Mouse (Mus musculus) limb, embryonic 13.5 days (tissue): ENCODE results near the gene Pbx2. TPM values are rescaled to one million over a fixed set of nuclear protein-coding genes. Genes with fewer than 3 reads are reported as not detected.
"Not testable (repeated sequence)": the region's sequence is repeated elsewhere in the genome, so short reads cannot be mapped to it uniquely, and the experiment has no call there.

Experiments used
- ATAC-seq: fragments of 200-750 bp; cut with Nextera tagmentation; 2 replicates; pipeline ENCODE4 v1.8.0; 2017; ENCODE audit warnings: low read depth, moderate number of reproducible peaks, moderate TSS enrichment; ENCODE audit not compliant: low FRiP score
- H3K27ac ChIP-seq: fragments of 300-500 bp; sonication (generic); 2 replicates; pipeline ENCODE4 v1.5.1; 2015; ENCODE audit warnings: inconsistent platforms, mild to moderate bottlenecking, moderate library complexity
- H3K27me3 ChIP-seq: fragments of 300-500 bp; sonication (generic); 2 replicates; pipeline ENCODE4 v1.6.1; 2015; ENCODE audit warnings: mild to moderate bottlenecking, inconsistent platforms
- H3K36me3 ChIP-seq: fragments of 300-500 bp; sonication (generic); 2 replicates; pipeline ENCODE4 v1.6.1; 2015; ENCODE audit warnings: inconsistent platforms, mild to moderate bottlenecking, moderate library complexity
- H3K4me1 ChIP-seq: fragments of 300-500 bp; sonication (generic); 2 replicates; pipeline ENCODE4 v1.6.1; 2015; ENCODE audit warnings: inconsistent platforms
- H3K4me2 ChIP-seq: fragments of 300-500 bp; sonication (generic); replicated peaks from 2 replicates; pipeline ENCODE4 v1.6.1; 2015; ENCODE audit warnings: inconsistent platforms, mild to moderate bottlenecking, moderate library complexity
- H3K4me3 ChIP-seq: fragments of 300-500 bp; sonication (generic); 2 replicates; pipeline ENCODE4 v1.5.1; 2015; ENCODE audit warnings: moderate library complexity, mild to moderate bottlenecking, inconsistent platforms
- H3K9ac ChIP-seq: fragments of 300-500 bp; sonication (generic); 2 replicates; pipeline ENCODE4 v1.6.1; 2015; ENCODE audit warnings: mild to moderate bottlenecking, inconsistent platforms
- H3K9me3 ChIP-seq: fragments of 300-500 bp; sonication (generic); 2 replicates; pipeline ENCODE4 v1.6.1; 2016; ENCODE audit warnings: inconsistent platforms
- WGBS: fragments of 180-500 bp; shearing (Covaris S2); methylation state at CpG from one replicate; pipeline ENCODE4 v1.1.7; 2015; 5-methylcytosine and 5-hydroxymethylcytosine counted together
- polyA plus RNA-seq: library from polyadenylated mRNA; unstranded; fragments of >200 nt; fragmentation: Nextera tagmentation; extraction: Ambion mirVana; gene quantifications from 2 replicates; pipeline ENCODE4 v1.2.1, GENCODE M21; 2015

Gene Pbx2
- 17.6 and 18.9 TPM in 2 replicates for polyA plus RNA-seq

DNA sequence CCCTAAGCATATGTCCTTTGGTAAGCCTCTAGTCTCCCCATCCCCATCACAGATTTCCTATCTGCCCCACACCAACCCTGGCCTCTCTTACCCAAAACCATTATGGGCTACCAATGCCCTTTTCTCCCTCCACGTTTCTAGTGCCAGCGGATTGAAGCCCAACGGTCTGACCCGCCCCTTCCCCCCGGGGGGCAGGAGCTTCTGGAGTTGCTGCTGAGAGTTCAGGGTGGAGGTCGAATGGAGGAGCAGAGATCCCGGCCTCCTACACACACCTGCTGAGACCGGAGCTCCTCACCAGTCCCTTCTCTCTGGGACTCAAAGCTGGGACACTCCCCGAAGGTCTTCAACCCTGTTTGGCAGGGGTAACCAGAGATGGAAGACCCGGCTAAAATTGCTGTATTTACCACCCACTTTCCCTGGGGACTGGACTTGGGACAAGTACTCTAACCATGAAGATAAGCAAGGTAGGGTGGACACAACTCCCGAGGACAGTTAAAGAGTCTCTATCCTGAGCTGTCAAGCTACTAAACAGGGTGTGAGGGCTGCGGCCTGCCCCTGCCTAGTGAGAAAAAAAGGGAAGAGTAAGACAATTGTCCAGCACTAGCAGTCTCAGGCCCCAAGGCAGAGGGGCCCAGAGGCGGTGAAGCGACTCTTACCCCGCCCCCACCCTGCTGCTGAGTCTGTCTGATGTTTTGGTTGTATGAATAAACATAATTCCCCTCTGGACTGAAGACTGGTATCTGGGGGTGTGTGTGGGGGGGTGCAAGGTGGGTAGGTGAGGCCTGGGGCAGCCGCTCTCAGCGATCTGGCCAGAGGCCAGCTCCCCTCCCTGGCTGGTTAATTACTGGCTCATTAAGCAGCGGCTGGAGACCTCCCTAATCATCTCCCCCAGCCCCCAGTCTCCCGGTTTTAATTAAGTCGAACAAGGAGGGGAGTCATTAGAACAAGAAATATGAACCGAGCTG, at the start of gene Pbx2:
Gene Pbx2, plus strand, starts transcription at position 238 of the 965 bp plus-strand sequence.
- Histone ChIP-seq H3K4me3 (peak within 1 kb of the TSS; percentile 91), H3K27me3 (no peaks in the 10 kb centered on the region), H3K9ac (peak within 1 kb of the TSS; percentile 98), H3K4me1 (peaks cover 72% of the 10 kb centered on the region), H3K36me3 (peaks cover 24% of the 10 kb centered on the region), H3K9me3 (no peaks in the 10 kb centered on the region), H3K27ac (peak within 1 kb of the TSS; percentile 99), H3K4me2 (peak within 1 kb of the TSS; percentile 98)
- ATAC-seq = no peak
- WGBS = 7% methylated on average over 21 of the region's 21 CpGs

DNA sequence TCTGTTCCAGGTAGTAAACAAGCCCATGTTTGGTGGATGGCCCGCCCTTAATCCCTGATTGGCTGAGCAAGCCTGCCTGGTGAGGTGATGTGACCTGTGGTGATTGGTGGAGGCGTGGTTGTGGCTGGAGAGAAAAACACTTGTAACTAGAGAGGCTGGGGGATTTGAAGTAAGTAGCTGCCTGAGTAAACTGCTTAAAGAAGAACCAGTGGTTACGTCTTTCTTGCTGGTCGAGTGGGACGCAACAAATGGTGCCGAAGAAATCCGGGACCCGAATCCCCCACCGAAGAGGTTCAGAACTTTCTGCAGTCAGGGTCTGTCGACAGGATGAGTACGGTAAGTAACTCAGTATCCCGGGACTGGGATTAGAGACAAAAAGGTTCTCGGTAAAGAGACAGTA, 47.5 kb upstream of the Pbx2 start:
- 93% methylated on average over 13 of the region's 13 CpGs for WGBS
- not testable (repeated sequence) for H3K36me3 ChIP-seq, H3K27ac ChIP-seq, H3K4me1 ChIP-seq, ATAC-seq, H3K27me3 ChIP-seq, H3K9ac ChIP-seq, H3K4me3 ChIP-seq, H3K9me3 ChIP-seq, H3K4me2 ChIP-seq

DNA sequence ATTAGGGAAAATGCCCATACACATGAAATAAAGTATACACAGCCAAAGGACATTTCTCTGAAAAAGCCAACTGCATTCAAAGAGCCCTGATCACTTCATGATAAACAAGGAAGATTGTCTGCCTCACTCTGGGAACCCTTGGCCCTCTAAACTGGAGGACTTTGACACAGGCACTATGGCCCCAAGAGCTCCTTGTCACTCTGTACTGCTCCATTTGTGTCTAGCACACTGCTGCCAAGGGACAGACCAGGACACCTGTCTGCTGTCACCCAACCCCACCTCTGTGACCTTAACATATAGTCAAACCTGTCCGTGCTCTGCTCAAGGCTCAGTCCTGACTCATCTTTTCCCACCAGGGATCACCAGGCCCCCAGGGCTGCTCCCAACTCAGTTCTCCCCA, 44.3 kb upstream of the Pbx2 start:
- H3K27ac ChIP-seq = no peak overlapping the region
- H3K27me3 ChIP-seq = no peaks in the 10 kb centered on the region
- H3K9me3 ChIP-seq = no peaks in the 10 kb centered on the region
- H3K9ac ChIP-seq = no peak overlapping the region
- no peak for ATAC-seq
- WGBS = 89% methylated on average over 1 of the region's 1 CpGs
- no peak overlapping the region for H3K4me3 ChIP-seq
- H3K4me2 ChIP-seq = no peak overlapping the region
- no peaks in the 10 kb centered on the region for H3K4me1 ChIP-seq
- no peaks in the 10 kb centered on the region for H3K36me3 ChIP-seq

DNA sequence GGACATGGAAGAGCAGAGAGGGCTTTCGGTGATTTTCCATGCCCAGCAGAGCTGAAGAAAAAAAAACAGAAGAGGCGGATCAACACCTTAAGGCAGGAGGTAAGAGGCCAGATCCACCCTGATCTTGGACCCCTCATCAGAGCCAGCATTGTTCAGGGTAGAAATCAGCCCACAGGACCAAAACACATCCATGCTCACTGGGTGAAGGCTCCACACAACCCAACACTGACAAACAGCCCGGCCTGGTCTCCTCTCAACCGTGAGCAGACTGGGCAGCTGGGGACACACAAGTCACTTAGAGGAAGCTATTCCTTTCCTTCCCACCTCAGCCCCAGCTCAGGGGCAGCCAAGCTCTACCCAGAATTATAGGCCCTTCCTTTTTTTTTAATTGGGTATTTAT, 43.5 kb upstream of the Pbx2 start:
- H3K4me3 ChIP-seq = no peak overlapping the region
- 89% methylated on average over 4 of the region's 4 CpGs for WGBS
- ATAC-seq = no peak

DNA sequence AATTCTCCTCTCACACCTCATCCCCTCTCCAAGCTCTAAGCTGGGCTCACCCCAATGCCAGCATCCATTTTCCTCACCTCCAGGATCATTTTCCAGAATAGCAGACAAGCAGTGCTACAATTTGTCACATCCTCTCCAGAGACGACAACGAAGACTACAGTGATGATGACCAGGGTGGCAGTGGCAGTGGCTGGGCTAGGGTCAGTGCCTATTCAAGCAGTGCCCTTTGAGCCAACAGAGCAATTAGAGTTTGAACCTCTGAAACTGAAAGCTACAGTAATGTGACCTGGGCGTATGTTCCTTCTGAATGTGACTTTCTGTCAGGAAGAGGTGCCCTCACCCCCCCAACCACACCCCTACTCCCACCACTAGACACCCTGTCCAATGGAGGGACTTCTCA, 41.9 kb upstream of the Pbx2 start:
- Histone ChIP-seq H3K36me3 (no peaks in the 10 kb centered on the region), H3K27ac (no peak overlapping the region), H3K4me3 (no peak overlapping the region), H3K4me1 (no peaks in the 10 kb centered on the region), H3K4me2 (no peak overlapping the region), H3K9ac (no peak overlapping the region), H3K27me3 (no peaks in the 10 kb centered on the region), H3K9me3 (no peaks in the 10 kb centered on the region)
- 89% methylated on average over 3 of the region's 3 CpGs for WGBS
- no peak for ATAC-seq

More for the DNA sequence above, 43.5 kb upstream of the Pbx2 start:
- H3K4me1 ChIP-seq = no peaks in the 10 kb centered on the region
- no peaks in the 10 kb centered on the region for H3K27me3 ChIP-seq
- no peak overlapping the region for H3K9ac ChIP-seq
- H3K4me2 ChIP-seq = no peak overlapping the region
- no peaks in the 10 kb centered on the region for H3K36me3 ChIP-seq
- H3K27ac ChIP-seq = no peak overlapping the region
- H3K9me3 ChIP-seq = no peaks in the 10 kb centered on the region

DNA sequence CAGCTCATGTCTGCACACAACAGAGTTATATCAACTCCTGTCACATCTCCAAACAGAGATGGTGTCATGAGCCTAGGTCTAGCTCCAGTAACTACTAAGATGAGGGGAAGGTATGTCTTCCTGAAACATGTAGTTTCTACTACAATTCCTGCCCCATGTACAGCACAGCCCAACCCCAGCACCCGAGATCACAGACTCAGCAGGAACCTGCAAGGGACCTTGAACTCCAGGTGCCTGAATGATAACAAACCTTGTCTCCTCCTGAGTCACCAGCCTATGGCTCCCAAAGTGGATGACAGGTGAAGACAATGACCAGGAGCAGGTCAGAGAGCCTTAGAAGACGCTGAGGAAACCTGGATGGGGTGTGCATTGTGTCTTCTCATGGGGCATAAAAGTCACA, 41.2 kb upstream of the Pbx2 start:
- no peaks in the 10 kb centered on the region for H3K36me3 ChIP-seq
- no peaks in the 10 kb centered on the region for H3K9me3 ChIP-seq
- ATAC-seq = no peak
- H3K4me3 ChIP-seq = no peak overlapping the region
- no peak overlapping the region for H3K4me2 ChIP-seq
- 83% methylated on average over 2 of the region's 2 CpGs for WGBS
- H3K27me3 ChIP-seq = no peaks in the 10 kb centered on the region
- no peak overlapping the region for H3K9ac ChIP-seq
- H3K4me1 ChIP-seq = no peaks in the 10 kb centered on the region
- no peak overlapping the region for H3K27ac ChIP-seq

DNA sequence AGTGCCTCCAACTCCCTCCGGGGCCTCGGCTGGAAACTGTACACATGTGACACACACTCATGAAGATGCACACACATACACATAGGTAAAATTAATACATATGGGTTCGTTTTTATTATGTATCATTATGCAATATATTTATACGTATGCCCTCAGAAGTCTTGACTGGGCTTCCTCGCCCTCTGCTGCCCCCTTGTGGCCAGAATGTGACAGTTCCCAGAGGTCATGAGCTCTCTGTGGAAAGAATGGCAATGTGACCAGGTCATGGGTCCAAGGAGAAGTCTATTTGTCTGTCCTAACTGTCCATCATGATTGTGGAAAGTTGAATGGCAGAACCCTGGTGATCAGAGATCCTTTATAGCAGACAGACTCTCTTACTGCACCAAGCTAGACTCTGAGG, 35.6 kb upstream of the Pbx2 start:
- Histone ChIP-seq H3K4me1 (no peaks in the 10 kb centered on the region), H3K9me3 (no peaks in the 10 kb centered on the region), H3K4me2 (no peak overlapping the region), H3K27me3 (no peaks in the 10 kb centered on the region), H3K9ac (no peak overlapping the region), H3K27ac (no peak overlapping the region), H3K36me3 (no peaks in the 10 kb centered on the region), H3K4me3 (no peak overlapping the region)
- ATAC-seq = no peak
- 14% methylated on average over 5 of the region's 5 CpGs for WGBS

DNA sequence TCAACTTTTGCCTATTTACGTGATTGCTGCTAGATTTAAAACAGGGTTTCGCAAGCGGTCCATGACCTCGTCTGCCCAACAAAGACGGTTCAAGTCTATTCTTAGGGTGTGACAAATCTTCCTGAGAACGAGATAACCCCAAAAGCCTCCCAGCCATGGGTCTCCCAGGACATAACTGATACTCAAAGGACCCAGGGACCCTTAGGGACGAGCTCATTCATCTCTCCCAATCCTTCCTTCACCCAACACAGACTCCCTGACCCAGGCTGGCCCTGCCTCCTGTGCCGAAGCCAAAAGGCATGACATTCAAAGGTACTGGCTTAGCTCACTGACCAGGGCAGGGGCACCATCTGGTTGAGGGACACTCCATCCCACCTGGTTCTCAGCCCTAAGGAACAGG, 34.7 kb upstream of the Pbx2 start:
- no peak overlapping the region for H3K4me3 ChIP-seq
- no peak for ATAC-seq
- no peak overlapping the region for H3K27ac ChIP-seq
- no peaks in the 10 kb centered on the region for H3K4me1 ChIP-seq
- H3K36me3 ChIP-seq = no peaks in the 10 kb centered on the region
- no peaks in the 10 kb centered on the region for H3K27me3 ChIP-seq
- H3K9me3 ChIP-seq = no peaks in the 10 kb centered on the region
- no peak overlapping the region for H3K4me2 ChIP-seq
- H3K9ac ChIP-seq = no peak overlapping the region
- 88% methylated on average over 8 of the region's 8 CpGs for WGBS

DNA sequence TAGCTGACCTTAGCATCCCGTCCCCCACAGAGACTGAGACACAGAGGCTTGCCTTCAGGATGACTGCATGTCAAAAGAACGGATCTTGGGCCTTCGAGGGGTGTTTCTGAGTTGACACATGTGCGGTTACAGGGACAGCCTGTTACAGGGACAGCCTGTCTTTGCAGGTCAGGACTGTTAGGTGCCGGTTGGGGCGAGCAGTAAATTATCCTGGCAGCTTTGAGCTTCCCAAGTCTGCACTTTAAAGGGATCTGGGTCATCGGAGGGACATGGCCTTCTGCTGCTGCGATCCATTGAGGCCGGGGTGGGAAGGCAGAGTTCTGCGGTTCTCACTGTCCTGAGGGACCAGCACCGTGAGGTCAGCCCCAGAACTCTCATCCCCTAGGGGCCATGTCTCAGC, 33.7 kb upstream of the Pbx2 start:
- H3K9ac ChIP-seq = no peak overlapping the region
- no peaks in the 10 kb centered on the region for H3K36me3 ChIP-seq

DNA sequence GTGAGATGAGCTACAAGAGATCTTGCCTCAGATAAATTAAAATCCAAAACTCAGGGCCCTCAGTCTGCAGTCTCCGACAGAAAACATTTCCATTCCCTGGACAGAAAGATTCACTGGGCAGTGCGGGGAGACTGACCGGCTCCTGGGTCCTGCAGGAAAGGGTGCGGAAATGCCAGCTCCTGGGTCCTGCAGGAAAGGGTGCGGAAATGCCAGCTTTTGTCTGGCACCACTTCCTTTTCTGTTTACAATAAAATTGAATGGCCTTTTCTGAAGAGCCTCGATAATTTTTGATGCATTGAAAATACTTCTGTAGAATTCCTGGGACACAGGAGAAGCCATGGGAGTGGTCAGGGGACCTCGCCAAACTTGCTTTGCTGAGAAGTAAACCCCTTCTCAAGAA, 31.9 kb upstream of the Pbx2 start:
- no peaks in the 10 kb centered on the region for H3K9me3 ChIP-seq
- H3K9ac ChIP-seq = no peak overlapping the region
- H3K4me2 ChIP-seq = no peak overlapping the region
- no peak overlapping the region for H3K4me3 ChIP-seq
- 83% methylated on average over 7 of the region's 7 CpGs for WGBS
- no peak overlapping the region for H3K27ac ChIP-seq
- no peaks in the 10 kb centered on the region for H3K27me3 ChIP-seq
- no peaks in the 10 kb centered on the region for H3K36me3 ChIP-seq
- peaks cover 4% of the 10 kb centered on the region for H3K4me1 ChIP-seq
- ATAC-seq = no peak

More for the DNA sequence above, 33.7 kb upstream of the Pbx2 start:
- no peak for ATAC-seq
- 40% methylated on average over 11 of the region's 11 CpGs for WGBS
- H3K4me2 ChIP-seq = no peak overlapping the region
- H3K27me3 ChIP-seq = no peaks in the 10 kb centered on the region
- H3K4me3 ChIP-seq = no peak overlapping the region
- no peaks in the 10 kb centered on the region for H3K4me1 ChIP-seq
- no peaks in the 10 kb centered on the region for H3K9me3 ChIP-seq
- no peak overlapping the region for H3K27ac ChIP-seq

DNA sequence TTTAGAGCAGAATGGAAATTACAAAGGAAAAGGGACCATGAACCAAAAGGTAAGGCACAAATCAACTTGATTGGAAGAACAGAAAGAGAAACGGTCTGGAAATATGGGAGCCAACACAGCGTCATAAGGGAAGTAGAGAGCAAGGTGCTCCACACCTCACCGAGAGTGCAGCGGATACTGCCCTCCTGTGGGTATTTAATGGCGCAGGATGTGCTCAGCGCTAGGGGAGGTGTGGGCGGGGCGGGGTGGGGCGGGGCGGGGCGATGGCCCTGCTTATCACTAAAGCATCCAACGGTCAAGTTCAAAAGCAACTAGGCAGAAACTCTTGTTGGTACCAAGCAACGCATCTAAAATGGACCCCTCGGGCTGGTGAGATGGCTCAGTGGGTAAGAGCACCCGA, 31.2 kb upstream of the Pbx2 start:
- Histone ChIP-seq H3K36me3 (no peaks in the 10 kb centered on the region), H3K4me3 (no peak overlapping the region), H3K4me2 (no peak overlapping the region), H3K27me3 (no peaks in the 10 kb centered on the region), H3K9ac (no peak overlapping the region), H3K27ac (no peak overlapping the region), H3K4me1 (peaks cover 12% of the 10 kb centered on the region), H3K9me3 (no peaks in the 10 kb centered on the region)
- ATAC-seq = no peak
- 23% methylated on average over 15 of the region's 15 CpGs for WGBS

DNA sequence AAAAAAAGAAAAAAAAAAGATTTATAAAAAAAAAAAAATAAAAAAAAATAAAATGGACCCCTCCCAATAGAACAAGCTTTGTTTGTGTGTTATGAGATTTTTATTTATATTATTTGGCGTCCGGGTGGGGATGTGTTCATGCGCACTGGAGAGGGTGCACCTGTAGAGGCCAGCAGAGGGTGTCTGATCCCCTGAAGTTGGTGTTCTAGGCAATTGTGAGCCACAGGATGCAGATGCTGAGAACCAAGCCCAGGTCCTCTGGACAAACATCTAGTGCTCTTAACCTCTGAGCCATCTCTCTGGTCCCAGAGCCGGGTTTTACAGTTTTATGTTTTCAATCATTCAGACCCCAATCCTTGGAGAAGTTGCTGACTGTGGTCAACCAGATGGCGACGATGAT, 30.6 kb upstream of the Pbx2 start:
- no peak for ATAC-seq
- Histone ChIP-seq H3K4me1 (peaks cover 16% of the 10 kb centered on the region), H3K36me3 (no peaks in the 10 kb centered on the region), H3K4me2 (no peak overlapping the region), H3K27ac (no peak overlapping the region), H3K4me3 (no peak overlapping the region), H3K27me3 (no peaks in the 10 kb centered on the region), H3K9ac (no peak overlapping the region), H3K9me3 (no peaks in the 10 kb centered on the region)
- 91% methylated on average over 6 of the region's 6 CpGs for WGBS

DNA sequence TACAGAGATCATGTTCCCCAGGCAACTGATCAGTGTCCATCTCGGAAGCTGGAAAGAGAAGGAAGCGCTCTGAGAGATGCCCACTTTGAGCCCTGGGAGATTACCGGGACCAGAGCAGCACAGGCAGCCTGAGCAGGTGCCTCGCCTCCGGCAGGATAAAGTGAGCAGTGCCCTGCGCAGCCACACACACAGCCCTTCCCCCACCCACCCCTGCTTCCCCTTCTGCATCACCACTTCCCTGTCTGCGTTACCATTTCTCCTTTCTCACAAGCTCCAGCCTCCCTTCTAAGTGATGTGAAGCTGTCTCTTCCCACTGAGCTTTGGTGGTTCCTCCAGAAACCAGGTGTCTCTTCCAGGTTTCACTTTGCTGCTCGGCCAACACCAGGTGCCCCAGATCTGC, 29.9 kb upstream of the Pbx2 start:
- ATAC-seq = no peak
- peak overlapping the region; percentile 22; the same call in 1 of the 2 replicates for H3K27ac ChIP-seq
- no peaks in the 10 kb centered on the region for H3K9me3 ChIP-seq
- no peaks in the 10 kb centered on the region for H3K27me3 ChIP-seq
- H3K36me3 ChIP-seq = no peaks in the 10 kb centered on the region
- no peak overlapping the region for H3K4me3 ChIP-seq
- no peak overlapping the region; the same call in 1 of the 2 replicates for H3K9ac ChIP-seq
- peak overlapping the region; percentile 21; the same call in 1 of the 2 replicates for H3K4me2 ChIP-seq
- 38% methylated on average over 8 of the region's 8 CpGs for whole genome bisulfite sequencing
- peaks cover 16% of the 10 kb centered on the region for H3K4me1 ChIP-seq
